Mouse (Mus musculus) urinary bladder, postnatal 4 days (tissue): ENCODE results near the gene Col24a1.

ENCODE experiments used
- DNase-seq, 2 experiments: peaks; one replicate each; pipeline ENCODE4 v3.0.0; 2021 to 2022; ENCODE audit warnings: low spot score in 2 of 2

Gene Col24a1

DNA sequence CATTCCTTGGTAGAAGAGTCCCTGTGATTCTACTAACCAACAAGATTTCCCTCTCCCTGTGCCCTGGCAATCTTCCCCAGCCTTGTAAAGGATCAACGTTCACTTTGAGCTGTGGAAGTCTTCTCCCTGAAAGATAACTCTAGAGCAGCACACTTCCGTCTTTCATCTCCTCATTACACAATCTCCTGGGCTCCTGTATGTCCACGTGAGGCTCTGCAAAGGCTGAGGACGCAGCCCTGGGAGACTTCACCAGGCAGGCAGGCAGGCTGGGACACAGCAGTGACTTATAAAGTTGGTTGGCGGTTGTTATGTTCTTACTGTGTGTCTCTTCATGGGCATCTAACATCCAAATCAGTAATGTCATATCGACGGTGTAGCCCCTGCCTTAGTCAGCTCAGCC is 170.1 kb downstream of the Col24a1 start:
- DNase-seq: no peak

GRCm38 (mm10) chr3:145463731-145464130 is 171.5 kb downstream of the Col24a1 start:
- no peak for DNase-seq

DNA sequence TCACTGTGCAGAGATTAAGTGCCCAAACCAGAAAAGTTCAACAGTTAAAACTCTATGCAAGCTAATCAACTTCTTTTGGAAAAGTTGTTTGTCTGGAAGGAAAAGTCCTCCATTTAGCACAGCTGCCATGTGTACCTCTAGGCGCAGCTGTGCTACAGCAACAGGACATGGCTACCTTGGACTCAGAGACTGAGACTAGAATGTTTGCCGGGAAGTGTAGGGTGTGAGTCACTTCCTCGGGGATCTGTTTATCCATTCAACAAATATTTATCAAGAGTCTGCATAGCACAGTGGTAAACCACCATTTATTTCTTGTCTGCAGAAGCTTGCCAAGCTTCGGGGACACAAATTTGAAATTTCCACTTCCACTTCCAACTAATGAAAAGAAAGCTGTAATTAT is 178.8 kb downstream of the Col24a1 start:
- DNase-seq: no peak

DNA sequence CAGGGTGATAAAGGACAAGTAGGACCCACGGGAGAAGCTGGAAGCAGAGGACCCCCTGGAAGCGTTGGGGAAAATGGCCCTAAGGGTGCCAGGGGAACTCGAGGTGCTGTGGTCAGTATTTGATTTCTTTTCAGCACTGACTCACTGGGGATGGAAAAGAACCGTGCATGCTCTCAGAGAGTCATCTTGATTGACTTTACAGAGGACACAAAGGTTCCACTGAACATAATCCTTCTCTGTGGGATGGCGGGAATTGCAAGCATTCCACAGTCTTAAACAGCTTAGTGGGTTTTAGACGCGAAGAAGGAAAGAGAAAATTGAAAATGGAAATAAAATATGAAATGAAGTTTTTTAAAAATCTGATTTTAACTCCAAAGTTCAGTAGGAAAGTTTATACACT is 181.9 kb downstream of the Col24a1 start:
- no peak for DNase-seq

DNA sequence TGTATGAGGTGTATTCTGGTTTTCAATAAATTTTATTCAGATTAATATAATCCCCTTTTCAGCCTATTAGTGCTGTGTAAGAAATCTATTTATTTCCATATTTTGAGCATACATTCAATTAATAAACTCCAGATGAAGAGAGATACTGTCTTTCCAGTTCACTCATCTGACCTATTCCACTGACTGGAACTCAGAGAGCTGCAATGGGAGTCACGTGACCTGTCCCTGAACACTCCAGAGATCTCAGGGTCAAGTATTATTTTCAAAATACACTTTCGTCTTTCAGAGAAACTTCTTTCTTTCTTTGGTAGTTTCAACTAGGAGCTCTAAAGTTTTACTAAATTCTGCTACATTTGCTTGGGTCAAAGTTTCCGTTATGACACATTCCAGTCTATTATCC is 184.4 kb downstream of the Col24a1 start:
- no peak for DNase-seq

DNA sequence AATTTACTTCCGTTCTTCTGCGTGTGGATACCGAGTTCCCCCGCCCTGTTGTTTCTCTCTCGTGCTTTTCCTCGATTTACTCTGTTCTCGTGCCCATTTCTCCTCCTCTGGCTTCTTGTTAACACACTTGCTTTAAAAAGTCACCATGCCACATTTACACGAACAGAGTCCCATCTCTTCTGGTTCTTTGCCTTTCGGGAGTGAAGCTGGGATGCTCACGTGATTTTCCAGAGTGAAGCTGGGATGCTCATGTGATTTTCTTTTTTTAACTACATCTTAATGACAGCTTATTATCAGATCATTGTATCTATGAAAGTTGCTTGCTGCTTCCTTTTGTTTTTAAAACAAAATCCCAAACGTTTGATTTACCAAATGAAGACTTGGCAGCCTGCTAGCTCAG is 184.8 kb downstream of the Col24a1 start:
- DNase-seq: no peak

GRCm38 (mm10) chr3:145478446-145478845 is 186.2 kb downstream of the Col24a1 start:
- no peak for DNase-seq

- no peak for DNase-seq
These were observed 198.0 kb downstream of the Col24a1 start for GRCm38 (mm10) chr3:145490279-145490678.

- DNase-seq: no peak
These were observed 199.1 kb downstream of the Col24a1 start for GRCm38 (mm10) chr3:145491326-145491725.

DNA sequence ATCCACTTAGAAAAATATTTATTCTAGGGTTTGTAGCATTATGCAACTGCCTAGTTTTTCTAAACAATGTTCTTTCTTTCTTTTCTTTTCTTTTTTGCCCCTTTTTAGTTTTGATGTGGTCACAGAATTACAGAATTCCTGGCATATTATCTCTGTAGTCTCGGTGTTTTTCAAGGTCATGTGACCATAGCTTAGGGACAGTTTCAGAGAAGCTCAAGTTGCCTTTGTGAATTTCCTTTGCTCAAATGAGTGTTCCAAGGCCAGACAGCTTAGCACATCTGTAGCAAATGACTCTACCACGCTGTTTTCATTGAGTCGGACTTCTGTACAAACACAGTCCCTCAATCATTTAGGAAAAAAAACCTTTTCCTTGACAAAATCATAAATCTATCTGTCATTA is 205.9 kb downstream of the Col24a1 start:
- DNase-seq: no peak

- DNase-seq: no peak
These were observed 206.6 kb downstream of the Col24a1 start for GRCm38 (mm10) chr3:145498893-145499292.

DNA sequence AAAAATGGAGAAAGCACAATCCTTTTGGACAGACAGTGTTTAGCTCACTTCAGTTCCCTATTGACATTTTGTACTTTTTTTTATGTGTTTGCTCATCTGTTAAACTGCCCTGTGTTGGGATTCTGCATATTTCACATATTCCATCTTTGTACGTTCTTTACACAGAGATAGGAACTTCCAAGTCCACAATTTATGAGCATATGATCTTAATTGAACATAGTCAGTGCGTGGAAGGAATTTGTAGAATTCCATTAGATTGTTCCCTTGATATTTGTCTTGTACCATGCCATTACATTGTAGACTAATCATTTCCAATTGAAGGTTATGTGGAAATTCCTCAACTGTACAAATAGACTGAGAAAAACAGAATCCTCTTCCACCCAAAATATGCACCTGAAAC is 212.6 kb downstream of the Col24a1 start:
- DNase-seq: no peak

GRCm38 (mm10) chr3:145508550-145508949 is 216.3 kb downstream of the Col24a1 start:
- no peak for DNase-seq

GRCm38 (mm10) chr3:145514197-145514596 is 221.9 kb downstream of the Col24a1 start:
- no peak for DNase-seq

GRCm38 (mm10) chr3:145521528-145522080 is 229.3 kb downstream of the Col24a1 start:
- no peak for DNase-seq

DNA sequence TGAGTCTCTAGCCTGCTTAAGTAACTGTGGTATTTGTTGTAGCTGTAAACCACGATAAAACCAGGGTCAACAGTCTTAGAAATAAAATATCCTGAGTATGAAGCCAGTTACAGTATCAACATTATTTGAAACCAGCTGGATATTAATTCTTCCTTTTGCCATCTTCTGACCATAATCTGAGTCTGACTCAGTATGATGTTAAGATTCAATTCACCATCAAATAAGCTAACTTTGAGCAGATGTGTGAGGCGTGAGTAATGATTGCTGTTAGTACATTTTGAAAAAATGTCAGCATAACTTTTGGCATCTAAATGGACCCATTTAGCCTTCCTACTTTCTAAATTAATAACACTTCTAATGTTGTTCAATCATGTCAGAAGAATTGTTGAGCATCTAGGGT is 230.0 kb downstream of the Col24a1 start:
- DNase-seq: no peak

- DNase-seq: no peak
These were observed 233.0 kb downstream of the Col24a1 start for GRCm38 (mm10) chr3:145525266-145525665.

DNA sequence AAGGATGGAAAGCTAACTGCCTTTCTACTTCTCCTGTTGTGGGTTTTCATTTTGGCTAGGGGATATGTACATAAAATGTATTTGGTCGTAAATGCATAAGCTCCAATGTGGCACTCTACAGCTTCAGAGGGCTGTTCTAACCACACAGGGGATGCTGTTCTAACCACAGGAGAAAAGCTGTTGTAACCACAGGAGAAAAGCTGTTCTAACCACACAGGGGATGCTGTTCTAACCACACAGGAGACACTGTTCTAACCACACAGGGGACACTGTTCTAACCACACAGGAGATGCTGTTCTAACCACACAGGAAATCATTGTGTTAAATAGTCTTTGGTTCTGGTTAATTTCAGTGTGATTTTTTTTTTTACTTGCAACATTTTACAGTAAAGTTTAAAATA is 245.6 kb downstream of the Col24a1 start:
- no peak for DNase-seq

DNA sequence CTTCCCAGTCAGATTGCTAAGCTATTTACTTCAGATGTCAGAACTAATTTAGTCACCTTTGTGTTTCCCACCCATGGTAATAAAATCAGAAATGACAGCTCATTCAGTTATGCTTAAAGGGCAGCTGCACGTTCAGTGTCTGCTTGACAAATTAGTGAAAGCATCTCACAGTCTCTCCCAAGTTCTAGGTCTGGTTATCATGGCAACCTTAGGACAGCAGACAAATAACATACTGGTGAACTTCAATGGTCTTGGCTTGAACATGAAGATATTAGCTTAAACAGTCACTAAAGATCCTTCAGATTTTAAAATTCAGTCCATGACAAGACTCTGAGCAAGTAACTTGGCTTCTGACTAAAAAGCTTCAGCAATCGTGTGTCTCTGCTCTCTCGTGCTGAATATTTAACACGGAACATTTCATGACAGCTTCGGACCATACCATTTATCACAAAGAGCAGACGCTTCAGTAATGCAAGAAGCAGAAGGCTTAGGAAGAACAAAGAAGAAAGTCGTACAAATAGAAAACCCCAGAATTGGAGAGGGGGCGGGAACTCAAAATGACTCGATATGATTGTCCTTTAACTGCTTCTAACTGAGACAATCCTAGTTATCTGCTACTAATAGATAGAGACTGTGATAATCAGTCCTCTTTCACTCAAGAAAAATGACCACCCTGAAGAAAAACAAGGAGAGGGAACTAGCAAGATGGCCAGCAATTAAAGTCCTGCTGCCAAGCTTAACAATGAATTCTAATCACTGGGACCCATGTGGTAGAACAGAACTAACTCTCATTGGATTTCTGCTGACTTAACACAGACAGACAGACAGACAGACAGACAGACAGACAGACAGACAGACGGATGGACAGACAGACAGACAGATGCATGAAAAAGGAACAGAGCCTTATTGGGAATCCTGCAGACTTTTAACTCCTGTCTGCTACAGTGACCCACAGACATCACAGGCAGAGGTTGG is 256.5 kb downstream of the Col24a1 start:
- no peak for DNase-seq

- DNase-seq: no peak
These were observed 257.9 kb downstream of the Col24a1 start for GRCm38 (mm10) chr3:145550216-145550615.

DNA sequence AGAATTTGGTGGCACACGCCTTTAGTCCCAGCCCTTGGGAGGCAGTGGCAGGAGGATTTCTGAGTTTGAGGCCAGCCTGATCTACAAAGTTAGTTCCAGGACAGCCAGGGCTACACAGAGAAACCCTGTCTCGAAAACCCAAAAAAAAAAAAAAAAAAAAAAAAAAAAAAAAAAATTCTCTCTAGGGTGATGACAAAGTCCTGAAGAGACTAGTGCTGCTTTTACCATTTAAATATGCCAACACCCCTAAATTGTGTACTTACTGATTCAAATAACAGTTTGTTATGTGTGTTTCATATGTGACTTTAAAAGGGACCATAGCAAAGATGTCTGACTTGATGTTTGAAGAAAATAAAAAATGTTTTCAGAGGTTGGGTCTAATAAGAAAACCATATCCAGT is 262.1 kb downstream of the Col24a1 start:
- no peak for DNase-seq

DNA sequence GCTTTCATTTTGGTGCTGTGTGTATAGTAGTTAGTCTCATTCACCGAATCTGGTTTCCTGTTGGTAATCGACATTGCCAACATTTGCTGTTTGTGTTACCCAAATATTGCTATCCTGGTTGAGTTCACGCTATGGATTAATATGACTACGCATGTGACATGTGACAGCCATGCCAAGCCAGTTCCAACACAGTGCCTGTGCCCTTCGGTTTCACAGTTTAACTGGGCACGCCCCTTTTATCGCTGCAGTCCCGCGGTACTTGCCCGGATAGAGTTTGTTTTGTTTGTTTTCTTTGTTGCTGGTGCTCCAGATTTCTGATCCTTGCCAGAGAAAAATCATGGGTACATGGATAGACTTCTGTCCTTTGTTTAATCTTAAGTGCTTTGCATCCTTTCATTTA is 263.9 kb downstream of the Col24a1 start:
- DNase-seq: no peak

DNA sequence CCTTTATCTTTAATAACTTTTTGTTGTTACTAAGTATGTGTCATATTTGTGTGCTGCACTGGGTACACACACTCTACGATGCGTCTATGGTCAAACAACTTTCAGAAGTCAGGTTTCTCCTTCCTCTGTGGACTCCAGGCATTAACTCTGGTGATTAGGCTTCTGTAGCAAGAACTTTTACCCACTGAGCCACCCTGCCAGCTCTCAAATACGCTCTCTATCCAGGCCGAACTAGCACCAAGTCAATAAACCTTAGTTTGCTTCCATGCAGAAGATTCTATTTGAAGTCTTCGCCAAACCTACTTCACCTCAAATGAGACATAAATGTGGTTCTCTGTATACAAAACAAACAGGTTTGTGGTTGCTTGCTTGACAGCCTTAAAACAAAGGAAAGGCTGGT is 267.4 kb downstream of the Col24a1 start:
- DNase-seq: no peak
